Mouse (Mus musculus) heart, embryonic 14.5 days (tissue): ENCODE measurements at regions not wholly inside any gene's neighbourhood (a gene's known extent, or its start where the extent isn't known, plus 50 kb on each side); places are given as distances from the start of the nearest gene placed in this dataset.

Experiments used
- ATAC-seq: fragments of 200-750 bp; cut with Nextera tagmentation; 2 replicates; pipeline ENCODE4 v1.8.0; 2017; ENCODE audit warnings: low read depth, moderate TSS enrichment; ENCODE audit not compliant: insufficient number of reproducible peaks, insufficient read depth, low FRiP score
- H3K27ac ChIP-seq, 2 experiments: fragments of 200-500 bp in 1 of 2; fragments of 300-500 bp in 1 of 2; sonication (generic) in 1 of 2; replicated peaks in 1 of 2; 2 replicates each; pipeline ENCODE4 v1.5.1; 2012 to 2014; ENCODE audit warnings: low read depth in 2 of 2, low read length in 2 of 2, control low read depth in 1 of 2, mild to moderate bottlenecking in 1 of 2, mixed read lengths in 1 of 2; ENCODE audit not compliant: control insufficient read depth in 1 of 2, insufficient read depth in 1 of 2
- H3K27me3 ChIP-seq: fragments of 300-500 bp; sonication (generic); 2 replicates; pipeline ENCODE4 v1.6.1; 2014; ENCODE audit warnings: mild to moderate bottlenecking, low read length, control low read depth; ENCODE audit not compliant: control insufficient read depth, insufficient read depth
- H3K36me3 ChIP-seq: fragments of 300-500 bp; sonication (generic); 2 replicates; pipeline ENCODE4 v1.6.1; 2014; ENCODE audit warnings: mild to moderate bottlenecking, control low read depth, low read length, mixed read lengths; ENCODE audit not compliant: control insufficient read depth, insufficient read depth
- H3K4me1 ChIP-seq, 2 experiments: fragments of 200-500 bp in 1 of 2; fragments of 300-500 bp in 1 of 2; sonication (generic) in 1 of 2; 2 replicates each; pipeline ENCODE4 v1.6.1; 2012 to 2014; ENCODE audit warnings: low read length in 2 of 2, control low read depth in 1 of 2, mixed read lengths in 1 of 2; ENCODE audit not compliant: control insufficient read depth in 2 of 2, insufficient read depth in 2 of 2
- H3K4me2 ChIP-seq: fragments of 300-500 bp; sonication (generic); 2 replicates; pipeline ENCODE4 v1.6.1; 2014; ENCODE audit warnings: mild to moderate bottlenecking, low read length
- H3K4me3 ChIP-seq, 2 experiments: fragments of 200-500 bp in 1 of 2; fragments of 300-500 bp in 1 of 2; sonication (generic) in 1 of 2; 2 replicates each; pipeline ENCODE4 v1.5.1; 2012 to 2014; ENCODE audit warnings: low read length in 2 of 2, mild to moderate bottlenecking in 2 of 2, control low read depth in 1 of 2, low read depth in 1 of 2, moderate library complexity in 1 of 2; ENCODE audit not compliant: control insufficient read depth in 1 of 2, insufficient read depth in 1 of 2
- H3K9ac ChIP-seq: fragments of 300-500 bp; sonication (generic); 2 replicates; pipeline ENCODE4 v1.6.1; 2014; ENCODE audit warnings: mild to moderate bottlenecking, low read length
- H3K9me3 ChIP-seq: fragments of 300-500 bp; sonication (generic); 2 replicates; pipeline ENCODE4 v1.6.1; 2016; ENCODE audit warnings: low read length, control low read depth; ENCODE audit not compliant: control insufficient read depth
- WGBS: fragments of 180-500 bp; shearing (Covaris S2); extraction: QIAGEN DNeasy Blood & Tissue Kit; methylation state at CpG from one replicate; pipeline ENCODE4 v1.1.7; 2014; 5-methylcytosine and 5-hydroxymethylcytosine counted together

GRCm38 (mm10) chr6:53143846-53144584 lies 75.6 kb upstream of the Jazf1 start:
- no peak for ATAC-seq
- Histone ChIP-seq H3K27me3 (no peaks in the 10 kb centered on the region), H3K27ac (no peak overlapping the region), H3K9ac (no peak overlapping the region), H3K4me1 (no peaks in the 10 kb centered on the region; a peak in 1 of 4 replicates), H3K9me3 (no peaks in the 10 kb centered on the region), H3K4me2 (no peak overlapping the region), H3K36me3 (no peaks in the 10 kb centered on the region), H3K4me3 (no peak overlapping the region)
- WGBS = 14% methylated on average over 4 of the region's 4 CpGs

GRCm38 (mm10) chr6:53134410-53134809 lies 66.0 kb upstream of the Jazf1 start:
- ATAC-seq = no peak

GRCm38 (mm10) chr6:53130717-53131330 lies 62.4 kb upstream of the Jazf1 start:
- H3K4me2 ChIP-seq = no peak overlapping the region
- H3K36me3 ChIP-seq = no peaks in the 10 kb centered on the region
- no peaks in the 10 kb centered on the region; a peak in 1 of 4 replicates for H3K4me1 ChIP-seq
- ATAC-seq = no peak
- H3K9me3 ChIP-seq = no peaks in the 10 kb centered on the region
- H3K27ac ChIP-seq = no peak overlapping the region
- WGBS = 14% methylated on average over 2 of the region's 2 CpGs
- no peaks in the 10 kb centered on the region for H3K27me3 ChIP-seq
- no peak overlapping the region for H3K4me3 ChIP-seq
- H3K9ac ChIP-seq = no peak overlapping the region

More at GRCm38 (mm10) chr6:53134410-53134809, 66.0 kb upstream of the Jazf1 start:
- no peaks in the 10 kb centered on the region for H3K27me3 ChIP-seq
- H3K4me3 ChIP-seq = no peak overlapping the region
- H3K36me3 ChIP-seq = no peaks in the 10 kb centered on the region
- no peaks in the 10 kb centered on the region for H3K9me3 ChIP-seq
- H3K4me1 ChIP-seq = no peaks in the 10 kb centered on the region; a peak in 1 of 4 replicates
- no peak overlapping the region for H3K27ac ChIP-seq
- H3K4me2 ChIP-seq = no peak overlapping the region
- WGBS = 55% methylated on average over 2 of the region's 2 CpGs
- no peak overlapping the region for H3K9ac ChIP-seq

DNA sequence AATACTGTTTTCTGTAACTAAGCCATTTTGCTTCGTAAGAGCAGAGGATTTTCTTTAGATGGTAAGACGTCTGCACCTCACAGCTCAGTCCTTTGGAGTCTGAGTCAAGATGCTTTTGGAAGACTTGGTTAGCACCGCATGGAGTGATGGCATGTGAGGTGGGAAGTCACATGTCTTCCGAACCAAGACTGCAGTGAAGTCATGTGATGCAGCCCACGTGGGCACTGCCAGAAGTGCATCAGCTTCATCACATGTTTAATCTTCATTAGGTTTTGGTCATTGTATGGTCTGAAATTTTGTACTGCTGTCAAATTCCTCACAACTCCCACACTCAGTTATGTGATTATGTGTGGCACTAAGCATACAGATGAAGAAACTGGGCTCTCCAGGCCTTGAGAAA lies 58.3 kb upstream of the Jazf1 start:
- H3K9ac ChIP-seq = no peak overlapping the region
- H3K4me2 ChIP-seq = no peak overlapping the region
- ATAC-seq = no peak
- no peaks in the 10 kb centered on the region for H3K9me3 ChIP-seq
- H3K4me3 ChIP-seq = no peak overlapping the region
- no peak overlapping the region for H3K27ac ChIP-seq
- H3K27me3 ChIP-seq = no peaks in the 10 kb centered on the region
- H3K36me3 ChIP-seq = no peaks in the 10 kb centered on the region
- 77% methylated on average over 5 of the region's 5 CpGs for WGBS
- peaks cover 0 to 3% of the 10 kb centered on the region in 2 experiments; a peak in 2 of 4 replicates for H3K4me1 ChIP-seq

- H3K27ac ChIP-seq = no peak overlapping the region
- H3K4me3 ChIP-seq = no peak overlapping the region
- H3K4me2 ChIP-seq = no peak overlapping the region
- peaks cover 0 to 3% of the 10 kb centered on the region in 2 experiments; a peak in 1 of 4 replicates for H3K4me1 ChIP-seq
- no peak for ATAC-seq
- H3K27me3 ChIP-seq = no peaks in the 10 kb centered on the region
- H3K9me3 ChIP-seq = no peaks in the 10 kb centered on the region
- 52% methylated on average over 17 of the region's 17 CpGs for WGBS
- no peak overlapping the region for H3K9ac ChIP-seq
- H3K36me3 ChIP-seq = no peaks in the 10 kb centered on the region
Measured at GRCm38 (mm10) chr6:53124800-53125450, 56.5 kb upstream of the Jazf1 start.

- 83% methylated on average over 5 of the region's 5 CpGs for WGBS
- Histone ChIP-seq H3K9ac (no peak overlapping the region), H3K4me1 (peaks cover 0 to 3% of the 10 kb centered on the region in 2 experiments; a peak in 1 of 4 replicates), H3K36me3 (no peaks in the 10 kb centered on the region), H3K9me3 (no peaks in the 10 kb centered on the region), H3K27ac (no peak overlapping the region), H3K4me2 (no peak overlapping the region), H3K4me3 (no peak overlapping the region), H3K27me3 (no peaks in the 10 kb centered on the region)
- no peak for ATAC-seq
Measured at GRCm38 (mm10) chr6:53120385-53120784, 52.0 kb upstream of the Jazf1 start.
